Mouse (Mus musculus) neutrophil, adult 83 days (primary cell): Measurements from ENCODE around the gene Slc25a53. TPM values are rescaled to one million over a fixed set of nuclear protein-coding genes. Genes with fewer than 3 reads are reported as not detected.

ENCODE experiments used
- total RNA-seq, 2 experiments: library from RNA; stranded (reverse); gene quantifications; one replicate each; pipeline ENCODE4 v1.2.4; 2023

Slc25a53 gene
- 1 to 10 TPM; 3.0 to 7.5 TPM for total RNA-seq

GRCm38 (mm10) chrX:137038000-137038483 lies at the start of gene Slc25a53:
Gene Slc25a53, minus strand, starts transcription at chrX:137038302.

GRCm38 (mm10) chrX:137049425-137050225 lies 11.5 kb upstream of the Slc25a53 start, which contains the start of gene Fam199x:
Gene Fam199x, plus strand, starts transcription at chrX:137049594.

GRCm38 (mm10) chrX:136992978-136993547 lies 45.0 kb downstream of the Slc25a53 start, which contains the start of gene Zcchc18:
Gene Zcchc18, plus strand, starts transcription at chrX:136993155.

GRCm38 (mm10) chrX:136976424-136977084 lies 61.5 kb downstream of the Slc25a53 start, which contains the start of the genes Tmsb15l and Tmsb15b1:
Gene Tmsb15l, minus strand, starts transcription at chrX:136976869.
Gene Tmsb15b1, minus strand, starts transcription at chrX:136976874.

GRCm38 (mm10) chrX:136975397-136975796 lies 62.7 kb downstream of the Slc25a53 start, which contains the start of gene Tmsb15b2:
Gene Tmsb15b2, minus strand, starts transcription at chrX:136975497.

Other genes with a start within 250 kb of the Slc25a53 start
- gene Plp1, start 215.6 kb downstream of the Slc25a53 start, total RNA-seq, result under 1 TPM; 0.15 to 0.22 TPM
- not detected for gene Rab9b, start 169.5 kb downstream of the Slc25a53 start, total RNA-seq
- gene H2bfm, start 111.0 kb downstream of the Slc25a53 start, total RNA-seq, result not detected
- gene Tmsb15b2, start 62.8 kb downstream of the Slc25a53 start, total RNA-seq, result 1 to 10 TPM; 2.1 to 6.0 TPM
- gene Tmsb15l, start 61.4 kb downstream of the Slc25a53 start, total RNA-seq, result not detected
- 1 to 10 TPM in 1 of 2 experiments, not detected in 1; 1.8 TPM for gene Tmsb15b1, start 61.4 kb downstream of the Slc25a53 start, total RNA-seq
- gene Zcchc18, start 45.1 kb downstream of the Slc25a53 start, total RNA-seq, result not detected
- 1 to 10 TPM; 3.1 to 3.4 TPM for gene Fam199x, start 11.3 kb upstream of the Slc25a53 start, total RNA-seq
- gene Esx1, start 83.8 kb upstream of the Slc25a53 start, total RNA-seq, result not detected